Mouse (Mus musculus): ENCODE measurements around the gene Olfr1413.

GRCm38 (mm10) chr1:92536972-92537371 is 34.1 kb upstream of the Olfr1413 start:
- no peak for TF ChIP-seq CTCF (IDR thresholded peaks at IDR 0.05; ENCODE audit: extremely low read depth, insufficient read length, insufficient replicate concordance, low read depth, low read length)
- TF ChIP-seq POLR2A (IDR thresholded peaks at IDR 0.05; ENCODE audit: low read depth, low read length) = no peak
